Mouse (Mus musculus) forebrain, postnatal 0 days (tissue): ENCODE results near the gene Ltb. TPM values are rescaled to one million over a fixed set of nuclear protein-coding genes. Genes with fewer than 3 reads are reported as not detected.
A peak's percentile ranks its signal among the peaks of the same experiment; 100 is the strongest.

Source experiments
- ATAC-seq: fragments of 200-750 bp; cut with Nextera tagmentation; 2 replicates; pipeline ENCODE4 v1.8.0; 2017; ENCODE audit warnings: mild to moderate bottlenecking, moderate library complexity
- DNase-seq: peaks from one replicate; pipeline ENCODE4 v3.0.0-alpha.2; 2015
- H3K27ac ChIP-seq: fragments of 300-500 bp; sonication (generic); 2 replicates; pipeline ENCODE4 v1.5.1; 2014; ENCODE audit warnings: low read depth, mild to moderate bottlenecking, antibody characterized with exemption, low read length, moderate library complexity, mixed read lengths
- H3K27me3 ChIP-seq: fragments of 300-500 bp; sonication (generic); 2 replicates; pipeline ENCODE4 v1.6.1; 2014; ENCODE audit warnings: mild to moderate bottlenecking, low read length, mixed read lengths; ENCODE audit not compliant: insufficient read depth
- H3K36me3 ChIP-seq: fragments of 300-500 bp; sonication (generic); 2 replicates; pipeline ENCODE4 v1.6.1; 2014; ENCODE audit warnings: mild to moderate bottlenecking, moderate library complexity; ENCODE audit not compliant: insufficient read depth
- H3K4me1 ChIP-seq: fragments of 300-500 bp; sonication (generic); 2 replicates; pipeline ENCODE4 v1.6.1; 2014; ENCODE audit warnings: antibody characterized with exemption; ENCODE audit not compliant: insufficient read depth
- H3K4me2 ChIP-seq: fragments of 300-500 bp; sonication (generic); 2 replicates; pipeline ENCODE4 v1.6.1; 2014; ENCODE audit warnings: low read depth, mild to moderate bottlenecking, moderate library complexity
- H3K4me3 ChIP-seq: fragments of 300-500 bp; sonication (generic); 2 replicates; pipeline ENCODE4 v1.5.1; 2014; ENCODE audit warnings: low read depth, low read length, mixed read lengths
- H3K9ac ChIP-seq: fragments of 300-500 bp; sonication (generic); 2 replicates; pipeline ENCODE4 v1.6.1; 2014; ENCODE audit warnings: mild to moderate bottlenecking
- H3K9me3 ChIP-seq: fragments of 300-500 bp; sonication (generic); 2 replicates; pipeline ENCODE4 v1.6.1; 2016; ENCODE audit warnings: low read length
- CTCF ChIP-seq: sonication (generic); IDR thresholded peaks from 2 replicates; pipeline ENCODE4 v1.5.1; 2016; ENCODE audit warnings: antibody characterized with exemption, control low read depth, low read depth
- WGBS: fragments of 180-500 bp; shearing (Covaris S2); extraction: QIAGEN DNeasy Blood & Tissue Kit; methylation state at CpG from one replicate; pipeline ENCODE4 v1.1.7; 2014; 5-methylcytosine and 5-hydroxymethylcytosine counted together
- polyA plus RNA-seq: library from polyadenylated mRNA; unstranded; fragments of >200 nt; fragmentation: Nextera tagmentation; extraction: Ambion mirVana; gene quantifications from 2 replicates; pipeline ENCODE4 v1.2.1, GENCODE M21; 2015
- total RNA-seq: library from RNA; depleted of rRNA; stranded (reverse); fragments of >200 nt; gene quantifications from 2 replicates; pipeline ENCODE4 v1.2.3, GENCODE M21; 2014

Ltb gene
- total and polyA plus RNA-seq, 2 experiments from 2014 or later: 0.76 to 1.1 TPM

DNA sequence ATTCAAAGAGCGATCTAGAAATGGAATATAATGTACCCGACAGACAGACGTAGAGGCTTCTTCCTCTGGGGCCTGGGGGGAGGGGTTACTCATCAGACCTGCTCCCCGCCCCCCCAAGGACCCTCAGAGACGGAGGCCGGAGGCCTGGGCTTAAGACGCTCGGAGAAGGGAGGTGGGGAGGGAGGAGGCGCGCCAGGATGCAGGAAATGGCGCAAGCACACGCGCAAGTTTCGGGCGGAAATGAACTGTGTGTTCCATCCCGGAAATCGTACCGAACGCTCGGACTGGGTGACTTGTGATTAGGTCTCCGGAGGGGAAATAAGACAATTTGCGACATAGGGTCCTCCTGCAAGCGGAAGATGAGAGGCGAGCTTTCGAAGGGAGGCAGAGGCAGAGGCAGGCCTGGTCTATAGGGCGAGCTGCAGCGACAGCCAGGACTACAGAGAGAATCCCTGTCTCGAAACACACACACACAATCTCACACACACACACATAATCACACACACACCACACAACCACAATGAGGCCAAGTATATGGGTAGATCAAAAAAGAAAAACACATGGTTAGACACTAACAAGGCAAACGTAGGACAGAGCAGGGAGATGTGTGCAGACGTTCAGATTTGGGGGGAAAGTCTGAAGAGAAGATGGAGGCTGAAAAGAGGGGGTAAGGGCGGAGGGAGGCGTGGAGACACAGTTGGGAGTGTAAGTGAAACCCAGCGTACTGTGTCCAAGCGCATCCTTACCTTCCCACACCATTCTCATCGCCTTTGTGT lies 41.6 kb downstream of the Ltb start, which contains the start of gene Nfkbil1:
Gene Nfkbil1, minus strand, starts transcription at position 179 of the 776 bp plus-strand sequence.
- peak within 1 kb of the TSS; percentile 95 for H3K4me2 ChIP-seq
- peak within 1 kb of the TSS; percentile 57 for H3K9ac ChIP-seq
- peak; percentile 86 for ATAC-seq
- no peak for TF ChIP-seq CTCF
- no peaks in the 10 kb centered on the region for H3K27me3 ChIP-seq
- H3K4me3 ChIP-seq: peak within 1 kb of the TSS; percentile 52
- H3K36me3 ChIP-seq: peaks cover 6% of the 10 kb centered on the region
- DNase-seq: peak; percentile 96
- H3K27ac ChIP-seq: peak within 1 kb of the TSS; percentile 91
- H3K4me1 ChIP-seq: peaks cover 9% of the 10 kb centered on the region
- no peaks in the 10 kb centered on the region for H3K9me3 ChIP-seq
- 2% methylated on average over 35 of the region's 35 CpGs for WGBS

DNA sequence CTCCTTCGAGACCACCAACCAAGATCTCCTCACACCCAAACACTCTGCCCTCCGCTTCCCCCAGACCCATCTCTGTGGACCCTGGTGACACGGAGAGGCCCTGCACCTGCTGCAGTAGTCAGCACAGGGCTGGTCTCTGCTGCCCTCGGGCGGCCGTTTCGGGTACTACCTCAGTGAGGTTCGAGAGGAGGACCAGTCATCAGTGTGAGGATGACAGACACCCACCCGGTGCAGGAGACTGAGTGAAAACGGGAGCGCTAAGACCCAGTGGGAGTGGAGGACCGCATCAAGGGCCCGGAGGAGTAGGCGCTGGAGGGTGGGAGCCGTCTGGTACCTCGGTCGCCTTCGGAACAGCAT lies 42.1 kb downstream of the Ltb start:
- Histone ChIP-seq H3K36me3 (peaks cover under 1% of the 10 kb centered on the region), H3K4me2 (peak overlapping the region; percentile 95), H3K4me1 (peaks cover 10% of the 10 kb centered on the region), H3K27me3 (no peaks in the 10 kb centered on the region), H3K4me3 (peak overlapping the region; percentile 52), H3K9ac (peak overlapping the region; percentile 57), H3K27ac (peak overlapping the region; percentile 91), H3K9me3 (no peaks in the 10 kb centered on the region)
- ATAC-seq: peak; percentile 84
- DNase-seq: peak; percentile 98
- TF ChIP-seq CTCF: peak; percentile 99
- WGBS: under 1% methylated on average over 18 of the region's 18 CpGs

DNA sequence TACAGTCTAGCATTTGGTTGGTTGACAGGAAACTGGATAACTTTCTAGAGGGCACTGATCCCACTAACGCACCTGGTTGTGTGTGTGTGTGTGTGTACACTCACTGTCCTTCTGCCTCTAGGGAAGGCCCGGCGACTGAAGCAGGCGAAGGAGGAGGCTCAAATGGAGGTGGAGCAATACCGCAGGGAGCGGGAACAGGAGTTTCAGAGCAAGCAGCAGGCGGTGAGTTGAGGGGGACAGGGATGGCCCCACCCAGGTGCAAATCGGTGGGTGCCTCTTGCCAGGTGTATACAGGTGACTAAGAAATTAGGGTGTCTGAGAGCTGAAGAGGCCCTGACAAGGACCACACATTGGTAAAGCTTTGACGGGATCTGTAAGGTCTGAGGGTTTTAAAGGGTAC lies 42.8 kb downstream of the Ltb start:
- WGBS: 78% methylated on average over 9 of the region's 9 CpGs
- H3K9me3 ChIP-seq: no peaks in the 10 kb centered on the region
- TF ChIP-seq CTCF: no peak
- H3K4me3 ChIP-seq: peak overlapping the region; percentile 52
- ATAC-seq: no peak
- peak overlapping the region; percentile 95 for H3K4me2 ChIP-seq
- no peaks in the 10 kb centered on the region for H3K36me3 ChIP-seq
- DNase-seq: no peak
- H3K27me3 ChIP-seq: no peaks in the 10 kb centered on the region
- peaks cover 10% of the 10 kb centered on the region for H3K4me1 ChIP-seq
- H3K9ac ChIP-seq: peak overlapping the region; percentile 57
- peak overlapping the region; percentile 91 for H3K27ac ChIP-seq

DNA sequence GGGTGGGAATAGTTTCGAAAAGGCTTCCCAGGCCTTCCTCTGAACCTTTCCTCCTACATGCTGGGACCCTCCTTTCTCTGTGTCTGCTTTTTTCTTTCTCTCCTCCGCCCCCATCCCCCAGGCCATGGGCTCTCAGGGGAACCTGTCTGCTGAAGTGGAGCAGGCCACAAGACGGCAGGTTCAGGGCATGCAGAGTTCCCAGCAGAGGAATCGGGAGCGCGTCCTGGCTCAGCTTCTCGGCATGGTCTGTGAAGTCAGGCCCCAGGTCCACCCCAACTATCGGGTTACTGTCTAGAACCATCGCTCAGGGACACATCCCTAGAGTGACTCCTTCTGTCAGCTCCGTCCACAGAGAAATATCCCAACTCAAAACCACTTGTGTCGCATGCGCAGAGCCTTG lies 43.3 kb downstream of the Ltb start:
- no peaks in the 10 kb centered on the region for H3K9me3 ChIP-seq
- H3K27ac ChIP-seq: no peak overlapping the region
- no peaks in the 10 kb centered on the region for H3K36me3 ChIP-seq
- peak overlapping the region; percentile 95; the same call in 1 of the 2 replicates for H3K4me2 ChIP-seq
- H3K4me3 ChIP-seq: no peak overlapping the region
- ATAC-seq (no peak), DNase-seq (no peak)
- WGBS: 89% methylated on average over 12 of the region's 12 CpGs
- no peak overlapping the region for H3K9ac ChIP-seq
- H3K27me3 ChIP-seq: no peaks in the 10 kb centered on the region
- no peak for TF ChIP-seq CTCF
- peaks cover 10% of the 10 kb centered on the region for H3K4me1 ChIP-seq

DNA sequence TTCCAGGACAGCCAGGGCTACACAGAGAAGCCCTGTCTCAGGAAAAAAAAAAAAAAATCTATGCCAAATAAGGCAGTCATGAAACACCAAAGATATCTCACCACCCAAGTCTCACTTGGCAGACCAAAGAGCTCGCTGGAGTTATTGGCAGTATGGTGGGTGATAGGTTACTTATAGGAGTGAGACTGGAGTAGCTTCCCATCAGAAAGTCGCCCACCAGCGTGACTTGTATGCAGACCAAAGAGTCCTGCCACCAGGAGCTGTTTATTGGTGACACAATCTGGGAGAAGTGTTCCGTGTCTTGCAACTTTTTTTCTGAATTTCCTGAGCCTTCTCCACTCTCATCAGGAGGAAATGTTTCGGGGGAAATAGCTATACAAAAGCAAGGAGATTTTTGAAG lies 45.5 kb downstream of the Ltb start:
- H3K36me3 ChIP-seq: peaks cover 8% of the 10 kb centered on the region
- H3K4me3 ChIP-seq: no peak overlapping the region
- H3K27me3 ChIP-seq: no peaks in the 10 kb centered on the region
- no peak overlapping the region for H3K9ac ChIP-seq
- H3K9me3 ChIP-seq: no peaks in the 10 kb centered on the region
- 0 out of 2 replicates have a peak overlapping the region, but pooled peaks have one; percentile 100 for H3K27ac ChIP-seq
- ATAC-seq (no peak), DNase-seq (no peak)
- no peak for TF ChIP-seq CTCF
- no peak overlapping the region for H3K4me2 ChIP-seq
- WGBS: 82% methylated on average over 5 of the region's 5 CpGs
- peaks cover 8% of the 10 kb centered on the region for H3K4me1 ChIP-seq

DNA sequence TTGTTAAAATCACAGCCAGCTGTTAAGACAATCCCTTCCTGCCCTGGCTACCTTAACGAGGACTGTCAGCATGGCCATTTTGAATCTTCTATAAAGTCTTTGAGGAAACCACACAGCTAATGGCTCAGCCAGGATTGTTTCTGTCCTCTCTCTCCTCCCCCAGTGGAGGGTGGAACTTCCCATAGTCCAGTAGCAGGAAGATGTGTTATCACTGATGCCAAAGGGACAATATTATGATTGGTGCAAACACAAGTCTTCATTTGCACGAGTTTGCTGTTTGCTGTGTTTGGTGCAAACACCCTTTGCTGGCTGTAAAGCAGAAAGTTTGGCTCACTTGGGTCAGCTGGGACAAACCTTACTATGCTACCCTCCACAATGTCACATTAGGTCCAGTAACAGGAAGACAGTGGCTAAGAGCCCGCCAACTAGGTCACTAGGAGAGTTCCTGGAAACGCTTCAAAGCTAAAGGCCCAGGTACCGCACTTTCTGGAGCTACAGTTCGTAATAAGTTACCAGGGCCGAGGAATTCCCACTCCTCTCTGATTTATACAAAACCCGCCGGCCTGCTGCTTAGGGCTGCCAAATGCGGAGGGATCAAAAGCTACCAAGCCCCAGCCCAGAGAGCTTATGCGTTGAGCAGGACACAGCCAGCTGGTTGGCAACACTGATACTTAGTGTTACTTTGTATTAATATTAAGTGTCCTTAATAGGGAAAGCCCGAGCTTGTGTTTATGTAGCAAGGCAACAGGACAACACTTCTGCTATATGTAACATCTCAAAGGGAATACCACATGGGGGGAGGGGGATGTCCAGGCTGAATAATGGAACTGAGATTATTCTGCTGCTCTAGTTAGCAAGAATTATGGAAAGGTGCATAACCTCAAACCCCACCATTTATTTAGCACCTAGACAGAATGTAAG lies 46.4 kb downstream of the Ltb start:
- H3K36me3 ChIP-seq: peaks cover 18% of the 10 kb centered on the region
- no peaks in the 10 kb centered on the region for H3K9me3 ChIP-seq
- 23% methylated on average over 12 of the region's 12 CpGs for WGBS
- no peaks in the 10 kb centered on the region for H3K27me3 ChIP-seq
- no peak for TF ChIP-seq CTCF
- H3K4me3 ChIP-seq: peak overlapping the region; percentile 98
- peak overlapping the region; percentile 100 for H3K27ac ChIP-seq
- H3K4me1 ChIP-seq: peaks cover 5% of the 10 kb centered on the region
- ATAC-seq: no peak
- H3K4me2 ChIP-seq: peak overlapping the region; percentile 83
- peak overlapping the region; percentile 100 for H3K9ac ChIP-seq
- DNase-seq: no peak
